Mouse (Mus musculus): Measurements from ENCODE around the gene Lexm. TPM values are rescaled to one million over a fixed set of nuclear protein-coding genes. Genes with fewer than 3 reads are reported as not detected.

Gene Lexm
- polyA plus RNA-seq, 1 experiment from 2014 or later, result not detected

GRCm38 (mm10) chr4:106582428-106583153 lies 34.5 kb downstream of the Lexm start:
- Histone ChIP-seq H3K27me3 (ENCODE audit: insufficient read depth, low read length) (no peaks in the 10 kb centered on the region), H3K4me2 (no peak overlapping the region), H3K4me3 (ENCODE audit: low read depth, low read length) (no peak overlapping the region), H3K9me3 (ENCODE audit: low read depth, low read length) (no peaks in the 10 kb centered on the region), H3K4me1 (ENCODE audit: insufficient read depth) (no peaks in the 10 kb centered on the region), H3K9ac (no peak overlapping the region), H3K27ac (ENCODE audit: low read depth) (peak overlapping the region; percentile 65), H3K36me3 (ENCODE audit: insufficient read depth) (peaks cover 89% of the 10 kb centered on the region)
- TF ChIP-seq CTCF (IDR thresholded peaks at IDR 0.05; ENCODE audit: low read depth), result no peak
- ATAC-seq (ENCODE audit: insufficient read depth), result peak; percentile 57
- 64% methylated on average over 12 of the region's 12 CpGs for WGBS
- DNase-seq, result peak; percentile 38

- H3K4me3 ChIP-seq (ENCODE audit: low read depth, low read length), result no peak overlapping the region
- H3K27ac ChIP-seq (ENCODE audit: low read depth), result peak overlapping the region; percentile 65
Measured at GRCm38 (mm10) chr4:106581865-106582204, 35.2 kb downstream of the Lexm start.

GRCm38 (mm10) chr4:106581176-106581864 lies 35.7 kb downstream of the Lexm start:
- Histone ChIP-seq H3K27ac (ENCODE audit: low read depth) (peak overlapping the region; percentile 65), H3K36me3 (ENCODE audit: insufficient read depth) (peaks cover 90% of the 10 kb centered on the region), H3K4me1 (ENCODE audit: insufficient read depth) (no peaks in the 10 kb centered on the region), H3K4me2 (no peak overlapping the region), H3K9ac (no peak overlapping the region), H3K4me3 (ENCODE audit: low read depth, low read length) (no peak overlapping the region), H3K27me3 (ENCODE audit: insufficient read depth, low read length) (no peaks in the 10 kb centered on the region), H3K9me3 (ENCODE audit: low read depth, low read length) (no peaks in the 10 kb centered on the region)
- 71% methylated on average over 14 of the region's 14 CpGs for WGBS
- no peak for TF ChIP-seq CTCF (IDR thresholded peaks at IDR 0.05; ENCODE audit: low read depth)
- ATAC-seq (ENCODE audit: insufficient read depth), result no peak
- DNase-seq, result no peak

More at GRCm38 (mm10) chr4:106581865-106582204, 35.2 kb downstream of the Lexm start:
- TF ChIP-seq CTCF (IDR thresholded peaks at IDR 0.05; ENCODE audit: low read depth), result no peak
- WGBS, result 68% methylated on average over 15 of the region's 15 CpGs
- DNase-seq (no peak), ATAC-seq (ENCODE audit: insufficient read depth) (no peak)
- no peaks in the 10 kb centered on the region for H3K9me3 ChIP-seq (ENCODE audit: low read depth, low read length)
- H3K9ac ChIP-seq, result no peak overlapping the region
- no peaks in the 10 kb centered on the region for H3K27me3 ChIP-seq (ENCODE audit: insufficient read depth, low read length)
- H3K4me1 ChIP-seq (ENCODE audit: insufficient read depth), result no peaks in the 10 kb centered on the region
- no peak overlapping the region for H3K4me2 ChIP-seq
- peaks cover 90% of the 10 kb centered on the region for H3K36me3 ChIP-seq (ENCODE audit: insufficient read depth)

GRCm38 (mm10) chr4:106577511-106577910 lies 39.5 kb downstream of the Lexm start:
- 88% methylated on average over 7 of the region's 7 CpGs for WGBS
- H3K36me3 ChIP-seq (ENCODE audit: insufficient read depth), result peaks cover 91% of the 10 kb centered on the region
- TF ChIP-seq CTCF (IDR thresholded peaks at IDR 0.05; ENCODE audit: low read depth), result no peak

GRCm38 (mm10) chr4:106575022-106575421 lies 42.0 kb downstream of the Lexm start:
- no peak for DNase-seq
- H3K36me3 ChIP-seq (ENCODE audit: insufficient read depth), result peaks cover 92% of the 10 kb centered on the region

More at GRCm38 (mm10) chr4:106577511-106577910, 39.5 kb downstream of the Lexm start:
- Histone ChIP-seq H3K4me1 (ENCODE audit: insufficient read depth) (no peaks in the 10 kb centered on the region), H3K4me2 (no peak overlapping the region), H3K27ac (ENCODE audit: low read depth) (no peak overlapping the region), H3K9ac (no peak overlapping the region), H3K27me3 (ENCODE audit: insufficient read depth, low read length) (no peaks in the 10 kb centered on the region), H3K9me3 (ENCODE audit: low read depth, low read length) (no peaks in the 10 kb centered on the region), H3K4me3 (ENCODE audit: low read depth, low read length) (no peak overlapping the region)
- DNase-seq (no peak), ATAC-seq (ENCODE audit: insufficient read depth) (no peak)

GRCm38 (mm10) chr4:106571081-106571724 lies 45.8 kb downstream of the Lexm start:
- Histone ChIP-seq H3K9me3 (ENCODE audit: low read depth, low read length) (no peaks in the 10 kb centered on the region), H3K9ac (no peak overlapping the region), H3K4me3 (ENCODE audit: low read depth, low read length) (no peak overlapping the region), H3K27me3 (ENCODE audit: insufficient read depth, low read length) (no peaks in the 10 kb centered on the region), H3K27ac (ENCODE audit: low read depth) (no peak overlapping the region), H3K4me2 (no peak overlapping the region), H3K4me1 (ENCODE audit: insufficient read depth) (no peaks in the 10 kb centered on the region), H3K36me3 (ENCODE audit: insufficient read depth) (peaks cover 92% of the 10 kb centered on the region)
- DNase-seq (no peak), ATAC-seq (ENCODE audit: insufficient read depth) (no peak)
- no peak for TF ChIP-seq CTCF (IDR thresholded peaks at IDR 0.05; ENCODE audit: low read depth)
- 77% methylated on average over 11 of the region's 11 CpGs for WGBS

More at GRCm38 (mm10) chr4:106575022-106575421, 42.0 kb downstream of the Lexm start:
- TF ChIP-seq CTCF (IDR thresholded peaks at IDR 0.05; ENCODE audit: low read depth), result no peak
- WGBS, result 79% methylated on average over 8 of the region's 8 CpGs
- Histone ChIP-seq H3K9ac (no peak overlapping the region), H3K4me2 (no peak overlapping the region), H3K9me3 (ENCODE audit: low read depth, low read length) (no peaks in the 10 kb centered on the region), H3K4me3 (ENCODE audit: low read depth, low read length) (no peak overlapping the region), H3K27me3 (ENCODE audit: insufficient read depth, low read length) (no peaks in the 10 kb centered on the region), H3K27ac (ENCODE audit: low read depth) (no peak overlapping the region), H3K4me1 (ENCODE audit: insufficient read depth) (no peaks in the 10 kb centered on the region)
- ATAC-seq (ENCODE audit: insufficient read depth), result no peak

GRCm38 (mm10) chr4:106569680-106570079 lies 47.4 kb downstream of the Lexm start:
- no peak for ATAC-seq (ENCODE audit: insufficient read depth)
- no peak overlapping the region for H3K9ac ChIP-seq

More at GRCm38 (mm10) chr4:106569680-106570079, 47.4 kb downstream of the Lexm start:
- WGBS, result 91% methylated on average over 4 of the region's 4 CpGs
- no peaks in the 10 kb centered on the region for H3K9me3 ChIP-seq (ENCODE audit: low read depth, low read length)
- no peaks in the 10 kb centered on the region for H3K4me1 ChIP-seq (ENCODE audit: insufficient read depth)
- TF ChIP-seq CTCF (IDR thresholded peaks at IDR 0.05; ENCODE audit: low read depth), result no peak
- H3K36me3 ChIP-seq (ENCODE audit: insufficient read depth), result peaks cover 92% of the 10 kb centered on the region
- no peak overlapping the region for H3K4me3 ChIP-seq (ENCODE audit: low read depth, low read length)
- H3K27ac ChIP-seq (ENCODE audit: low read depth), result no peak overlapping the region
- DNase-seq, result no peak
- H3K4me2 ChIP-seq, result no peak overlapping the region
- H3K27me3 ChIP-seq (ENCODE audit: insufficient read depth, low read length), result no peaks in the 10 kb centered on the region

All from lung, embryonic 14.5 days (tissue).